Mouse (Mus musculus): Measurements from ENCODE around the gene Pth1r. TPM values are rescaled to one million over a fixed set of nuclear protein-coding genes. Genes with fewer than 3 reads are reported as not detected.

Gene Pth1r
- polyA plus RNA-seq, 1 experiment from 2014 or later = 16.4 TPM

DNA sequence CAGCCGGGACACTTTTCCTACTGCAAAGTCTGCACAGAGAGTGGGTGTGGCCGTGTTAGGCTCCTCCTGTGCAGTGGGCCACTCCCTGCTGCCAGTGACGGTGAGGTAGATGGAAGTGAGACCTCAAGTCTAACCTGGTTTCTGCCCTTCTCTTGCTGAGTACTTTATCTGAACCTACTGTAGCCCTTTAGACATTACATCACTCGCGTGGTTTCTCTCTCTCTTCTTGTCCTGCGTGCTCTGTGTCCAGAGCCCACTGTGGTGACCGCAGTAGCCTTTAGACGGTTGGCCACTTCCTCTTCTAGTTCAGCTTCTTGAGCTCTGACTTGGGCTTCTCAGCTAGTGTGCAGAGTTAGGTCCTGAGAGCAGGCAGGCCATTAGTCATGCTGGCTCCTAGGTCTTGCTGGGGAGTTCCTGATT is 70.4 kb downstream of the Pth1r start:
- no peak overlapping the region for H3K4me3 ChIP-seq (ENCODE audit: low read length)
- H3K27ac ChIP-seq (ENCODE audit: low read length) = peak overlapping the region; percentile 10; the same call in 1 of the 2 replicates
- 74% methylated on average over 8 of the region's 8 CpGs for WGBS
- no peak overlapping the region for H3K4me2 ChIP-seq (ENCODE audit: low read depth, low read length)
- H3K9ac ChIP-seq (ENCODE audit: low read depth, low read length) = no peak overlapping the region
- H3K4me1 ChIP-seq (ENCODE audit: control insufficient read depth, insufficient read depth, low read length) = peaks cover 37% of the 10 kb centered on the region
- ATAC-seq = peak; percentile 69
- H3K36me3 ChIP-seq (ENCODE audit: control insufficient read depth, insufficient read depth, low read length) = no peaks in the 10 kb centered on the region
- no peaks in the 10 kb centered on the region for H3K27me3 ChIP-seq (replicated peaks; ENCODE audit: control insufficient read depth, insufficient read depth, low read length)
- no peaks in the 10 kb centered on the region for H3K9me3 ChIP-seq (ENCODE audit: control insufficient read depth, low read length)

GRCm38 (mm10) chr9:110673107-110673752 is 73.7 kb downstream of the Pth1r start:
- Histone ChIP-seq H3K9me3 (ENCODE audit: control insufficient read depth, low read length) (no peaks in the 10 kb centered on the region), H3K27me3 (replicated peaks; ENCODE audit: control insufficient read depth, insufficient read depth, low read length) (no peaks in the 10 kb centered on the region), H3K27ac (ENCODE audit: low read length) (0 out of 2 replicates have a peak overlapping the region, but pooled peaks have one; percentile 6), H3K4me3 (ENCODE audit: low read length) (no peak overlapping the region), H3K9ac (ENCODE audit: low read depth, low read length) (0 out of 2 replicates have a peak overlapping the region, but pooled peaks have one; percentile 19), H3K36me3 (ENCODE audit: control insufficient read depth, insufficient read depth, low read length) (no peaks in the 10 kb centered on the region), H3K4me1 (ENCODE audit: control insufficient read depth, insufficient read depth, low read length) (peaks cover 60% of the 10 kb centered on the region), H3K4me2 (ENCODE audit: low read depth, low read length) (no peak overlapping the region)
- no peak for ATAC-seq
- WGBS = 61% methylated on average over 10 of the region's 10 CpGs

DNA sequence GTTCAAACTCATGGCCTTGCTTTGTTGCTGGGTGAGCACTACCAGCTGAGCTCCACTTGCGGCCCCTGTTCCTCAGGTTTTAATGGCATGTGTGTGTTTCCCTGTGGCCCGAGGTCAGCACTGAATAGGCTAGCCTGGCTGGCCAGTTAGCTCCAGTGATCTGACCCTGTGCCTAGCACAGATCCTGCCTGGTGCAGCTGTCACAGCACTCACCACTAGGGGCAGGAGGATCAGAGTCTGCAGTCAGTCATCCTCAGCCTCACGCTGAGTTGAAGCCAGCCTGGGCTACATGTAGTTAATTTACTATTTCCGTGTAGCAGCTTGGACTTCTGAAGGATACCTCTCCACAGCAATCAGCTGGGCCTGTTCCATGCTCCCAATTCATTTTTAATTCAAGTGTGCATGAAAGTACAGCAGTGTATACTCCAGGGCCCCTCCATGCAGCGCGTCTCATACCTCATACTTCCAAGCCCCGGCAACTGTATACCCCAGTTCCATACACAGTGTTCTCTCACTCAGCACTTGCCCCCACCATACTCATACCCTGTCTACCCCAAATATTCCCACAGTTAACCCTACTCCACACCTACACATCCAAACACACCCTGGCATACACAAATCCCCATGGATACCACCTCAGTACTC is 74.4 kb downstream of the Pth1r start:
- Histone ChIP-seq H3K9me3 (ENCODE audit: control insufficient read depth, low read length) (no peaks in the 10 kb centered on the region), H3K4me3 (ENCODE audit: low read length) (no peak overlapping the region), H3K4me2 (ENCODE audit: low read depth, low read length) (no peak overlapping the region), H3K9ac (ENCODE audit: low read depth, low read length) (no peak overlapping the region), H3K36me3 (ENCODE audit: control insufficient read depth, insufficient read depth, low read length) (no peaks in the 10 kb centered on the region), H3K4me1 (ENCODE audit: control insufficient read depth, insufficient read depth, low read length) (peaks cover 56% of the 10 kb centered on the region), H3K27me3 (replicated peaks; ENCODE audit: control insufficient read depth, insufficient read depth, low read length) (no peaks in the 10 kb centered on the region), H3K27ac (ENCODE audit: low read length) (peak overlapping the region; percentile 6; the same call in 1 of the 2 replicates)
- ATAC-seq = no peak
- WGBS = 61% methylated on average over 7 of the region's 7 CpGs

Other genes starting within 250 kb of the Pth1r start
- gene Setd2, start 214.5 kb downstream of the Pth1r start, polyA plus RNA-seq (2015; fragmentation: Nextera tagmentation; extraction: Ambion mirVana) = 16.8 and 18.1 TPM in 2 replicates
- gene Nradd, start 122.7 kb downstream of the Pth1r start, polyA plus RNA-seq (2015; fragmentation: Nextera tagmentation; extraction: Ambion mirVana) = 25.7 and 28.4 TPM in 2 replicates
- gene Nbeal2, start 93.0 kb downstream of the Pth1r start, polyA plus RNA-seq (2015; fragmentation: Nextera tagmentation; extraction: Ambion mirVana) = 4.0 and 4.2 TPM in 2 replicates
- gene Ccdc12, start 90.6 kb downstream of the Pth1r start, polyA plus RNA-seq (2015; fragmentation: Nextera tagmentation; extraction: Ambion mirVana) = 168 and 188 TPM in 2 replicates
- 0.67 and 0.71 TPM in 2 replicates for gene Myl3, start 5.3 kb downstream of the Pth1r start, polyA plus RNA-seq (2015; fragmentation: Nextera tagmentation; extraction: Ambion mirVana)
- not detected in 2 replicates for gene Prss42, start 51.0 kb upstream of the Pth1r start, polyA plus RNA-seq (2015; fragmentation: Nextera tagmentation; extraction: Ambion mirVana)
- gene Prss44, start 66.8 kb upstream of the Pth1r start, polyA plus RNA-seq (2015; fragmentation: Nextera tagmentation; extraction: Ambion mirVana) = not detected in 2 replicates
- not detected in 2 replicates for gene Prss43, start 79.5 kb upstream of the Pth1r start, polyA plus RNA-seq (2015; fragmentation: Nextera tagmentation; extraction: Ambion mirVana)
- gene Prss45, start 87.4 kb upstream of the Pth1r start, polyA plus RNA-seq (2015; fragmentation: Nextera tagmentation; extraction: Ambion mirVana) = not detected in 2 replicates
- not detected in 2 replicates for gene Prss46, start 97.4 kb upstream of the Pth1r start, polyA plus RNA-seq (2015; fragmentation: Nextera tagmentation; extraction: Ambion mirVana)
- gene Prss50, start 110.8 kb upstream of the Pth1r start, polyA plus RNA-seq (2015; fragmentation: Nextera tagmentation; extraction: Ambion mirVana) = 0.37 and 0.61 TPM in 2 replicates
- gene Als2cl, start 132.7 kb upstream of the Pth1r start, polyA plus RNA-seq (2015; fragmentation: Nextera tagmentation; extraction: Ambion mirVana) = 9.2 and 10.8 TPM in 2 replicates
- gene Tmie, start 133.0 kb upstream of the Pth1r start, polyA plus RNA-seq (2015; fragmentation: Nextera tagmentation; extraction: Ambion mirVana) = 3.2 and 4.3 TPM in 2 replicates
- not detected in 2 replicates for gene Fam240a, start 169.7 kb upstream of the Pth1r start, polyA plus RNA-seq (2015; fragmentation: Nextera tagmentation; extraction: Ambion mirVana)
- gene Tdgf1, start 199.0 kb upstream of the Pth1r start, polyA plus RNA-seq (2015; fragmentation: Nextera tagmentation; extraction: Ambion mirVana) = not detected in 2 replicates
- gene Lrrc2, start 204.4 kb upstream of the Pth1r start, polyA plus RNA-seq (2015; fragmentation: Nextera tagmentation; extraction: Ambion mirVana) = 0.06 and 0.16 TPM in 2 replicates
- 0.18 and 0.55 TPM in 2 replicates for gene Rtp3, start 243.4 kb upstream of the Pth1r start, polyA plus RNA-seq (2015; fragmentation: Nextera tagmentation; extraction: Ambion mirVana)